Mouse (Mus musculus) bone marrow macrophage, adult 2 months (primary cell): ENCODE measurements around the gene Adora3.

ENCODE experiments used
- CTCF ChIP-seq: IDR thresholded peaks from 2 replicates; pipeline ENCODE4 v1.5.1; 2012; ENCODE audit warnings: low read depth, mild to moderate bottlenecking, low read length, moderate library complexity
- POLR2A ChIP-seq: IDR thresholded peaks from 2 replicates; pipeline ENCODE4 v1.6.1; 2012; ENCODE audit warnings: mild to moderate bottlenecking, low read depth, low read length, borderline replicate concordance

GRCm38 (mm10) chr3:105951348-105951747, 80.7 kb downstream of the Adora3 start:
- TF ChIP-seq POLR2A = no peak
- TF ChIP-seq CTCF = no peak
